Mouse (Mus musculus): ENCODE measurements around the gene Pram1. TPM values are rescaled to one million over a fixed set of nuclear protein-coding genes. Genes with fewer than 3 reads are reported as not detected.

The Pram1 gene
- total and polyA plus RNA-seq, 3 experiments, result 0.12 to 1.6 TPM; not detected in 1

- TF ChIP-seq RAD21 (IDR thresholded peaks at IDR 0.05; ENCODE audit: low read depth, low read length), result no peak
- TF ChIP-seq ZKSCAN1 (IDR thresholded peaks at IDR 0.05; ENCODE audit: low read depth, low read length), result no peak
- TF ChIP-seq POLR2A (IDR thresholded peaks at IDR 0.05; ENCODE audit: control insufficient read depth in 1 of 2, insufficient read depth in 1 of 2, low read depth in 1 of 2, low read length in 2 of 2, poor library complexity in 1 of 2), result 0 out of 4 replicates have a peak, but pooled peaks of 1 of the 2 experiments have one; percentile 2
- no peak for TF ChIP-seq MAFK (IDR thresholded peaks at IDR 0.05; ENCODE audit: borderline replicate concordance, low read depth, low read length)
- TF ChIP-seq EP300 (IDR thresholded peaks at IDR 0.05; ENCODE audit: low read depth in 1 of 2, low read length in 2 of 2), result no peak
- TF ChIP-seq MYC (IDR thresholded peaks at IDR 0.05; ENCODE audit: low read depth, low read length), result peak; percentile 85
- no peak; the same call in 1 of the 2 replicates for TF ChIP-seq MAZ (IDR thresholded peaks at IDR 0.05; ENCODE audit: low read depth, low read length)
Measured at GRCm38 (mm10) chr17:33684671-33685231, 46.9 kb downstream of the Pram1 start (continued).

- peak; percentile 98 for DNase-seq (ENCODE audit: low read depth, low spot score)
- Histone ChIP-seq H3K4me3 (ENCODE audit: control insufficient read depth in 1 of 2, insufficient read depth in 1 of 2, low read depth in 2 of 2, low read length in 2 of 2) (peak overlapping the region; percentile 80 to 82), H3K4me1 (ENCODE audit: control insufficient read depth in 1 of 2, insufficient read depth in 2 of 2, low read length in 2 of 2) (peaks cover 12 to 15% of the 10 kb centered on the region in 2 experiments), H3K79me2 (ENCODE audit: control insufficient read depth, insufficient read depth, low read length, poor library complexity) (peaks cover 46% of the 10 kb centered on the region), H3K36me3 (ENCODE audit: control insufficient read depth in 1 of 2, insufficient read depth in 2 of 2, low read length in 2 of 2) (peaks cover 7 to 41% of the 10 kb centered on the region in 2 experiments), H3K27ac (ENCODE audit: control insufficient read depth, low read depth, low read length) (peak overlapping the region; percentile 83), H3K9me3 (replicated peaks; ENCODE audit: insufficient read depth, low read length) (no peaks in the 10 kb centered on the region), H3K27me3 (ENCODE audit: control insufficient read depth in 1 of 2, insufficient read depth in 2 of 2, low read length in 2 of 2) (no peaks in the 10 kb centered on the region), H3K9ac (ENCODE audit: control insufficient read depth, low read depth, low read length, poor library complexity, severe bottlenecking) (peak overlapping the region; percentile 96)
- TF ChIP-seq GATA1 (IDR thresholded peaks at IDR 0.05; ENCODE audit: low read depth, low read length) (no peak), USF1 (IDR thresholded peaks at IDR 0.05; ENCODE audit: low read depth, low read length) (peak; percentile 99), ZMIZ1 (IDR thresholded peaks at IDR 0.05; ENCODE audit: low read depth, low read length) (peak; percentile 74), RCOR1 (IDR thresholded peaks at IDR 0.05; ENCODE audit: low read depth, low read length) (no peak), POLR2AphosphoS2 (IDR thresholded peaks at IDR 0.05; ENCODE audit: low read length) (peak; percentile 89), CTCF (IDR thresholded peaks at IDR 0.05 in 2 of 3, conservative IDR thresholded peaks at IDR 0.05 in 1 of 3; ENCODE audit: control insufficient read depth in 1 of 3, insufficient read depth in 1 of 3, low read depth in 2 of 3, low read length in 3 of 3, poor library complexity in 1 of 3, severe bottlenecking in 1 of 3) (no peak), CHD2 (IDR thresholded peaks at IDR 0.05; ENCODE audit: low read length) (no peak), UBTF (IDR thresholded peaks at IDR 0.05; ENCODE audit: borderline replicate concordance, insufficient read depth, low read depth, low read length) (no peak), E2F4 (IDR thresholded peaks at IDR 0.05; ENCODE audit: borderline replicate concordance, low read depth, low read length) (0 out of 2 replicates have a peak, but pooled peaks have one; percentile 62), NELFE (IDR thresholded peaks at IDR 0.05; ENCODE audit: low read depth, low read length) (peak; percentile 93), CHD1 (IDR thresholded peaks at IDR 0.05; ENCODE audit: low read depth, low read length) (no peak), ELF1 (IDR thresholded peaks at IDR 0.05; ENCODE audit: low read depth, low read length) (peak; percentile 94), SMC3 (IDR thresholded peaks at IDR 0.05; ENCODE audit: low read depth, low read length) (no peak), BHLHE40 (IDR thresholded peaks at IDR 0.05; ENCODE audit: borderline replicate concordance, low read depth, low read length) (peak; percentile 95), KAT2A (conservative IDR thresholded peaks at IDR 0.05; ENCODE audit: low read depth, low read length) (0 out of 2 replicates have a peak, but pooled peaks have one; percentile 40), TAL1 (IDR thresholded peaks at IDR 0.05; ENCODE audit: low read length) (no peak), MAZ (IDR thresholded peaks at IDR 0.05; ENCODE audit: low read depth, low read length) (no peak), MEF2A (IDR thresholded peaks at IDR 0.05; ENCODE audit: extremely low read depth, insufficient replicate concordance, low read depth, low read length, poor library complexity, severe bottlenecking) (no peak), ETS1 (IDR thresholded peaks at IDR 0.05; ENCODE audit: low read depth, low read length) (no peak), NRF1 (IDR thresholded peaks at IDR 0.05; ENCODE audit: insufficient read depth, low read depth, low read length, poor library complexity, severe bottlenecking) (peak; percentile 90), JUND (IDR thresholded peaks at IDR 0.05; ENCODE audit: low read depth, low read length) (no peak), POLR2A (IDR thresholded peaks at IDR 0.05; ENCODE audit: control insufficient read depth in 1 of 2, insufficient read depth in 1 of 2, low read depth in 1 of 2, low read length in 2 of 2, poor library complexity in 1 of 2) (peak; percentile 69 to 96; a peak in 3 of 4 replicates), HCFC1 (IDR thresholded peaks at IDR 0.05; ENCODE audit: low read depth, low read length) (peak; percentile 77), TBP (IDR thresholded peaks at IDR 0.05; ENCODE audit: low read depth, low read length) (peak; percentile 77), ZC3H11A (IDR thresholded peaks at IDR 0.05; ENCODE audit: low read depth, low read length) (0 out of 2 replicates have a peak, but pooled peaks have one; percentile 0), MYC (IDR thresholded peaks at IDR 0.05; ENCODE audit: low read depth, low read length) (0 out of 2 replicates have a peak, but pooled peaks have one; percentile 61), MYB (IDR thresholded peaks at IDR 0.05; ENCODE audit: low read depth, low read length) (peak; percentile 63), ZNF384 (IDR thresholded peaks at IDR 0.05; ENCODE audit: low read depth, low read length) (no peak), RAD21 (IDR thresholded peaks at IDR 0.05; ENCODE audit: low read depth, low read length) (no peak), MAX (IDR thresholded peaks at IDR 0.05; ENCODE audit: low read length) (peak; percentile 95), MXI1 (IDR thresholded peaks at IDR 0.05; ENCODE audit: low read depth, low read length) (no peak)
Measured at GRCm38 (mm10) chr17:33685249-33685653, 47.4 kb downstream of the Pram1 start.
